Mouse (Mus musculus) thymus, adult 2 months (tissue): ENCODE data around the gene Tbx3. TPM values are rescaled to one million over a fixed set of nuclear protein-coding genes. Genes with fewer than 3 reads are reported as not detected.

Experiments
- DNase-seq: peaks from one replicate; pipeline ENCODE4 v3.0.0; 2021
- H3K27ac ChIP-seq: fragments of 200-500 bp; 2 replicates; pipeline ENCODE4 v1.5.1; 2012; ENCODE audit warnings: low read length, control low read depth; ENCODE audit not compliant: control insufficient read depth, insufficient read depth
- H3K27me3 ChIP-seq: fragments of 200-500 bp; 2 replicates; pipeline ENCODE4 v1.6.1; 2012; ENCODE audit warnings: mild to moderate bottlenecking, low read length, moderate library complexity, mixed read lengths; ENCODE audit not compliant: control insufficient read depth, insufficient read depth
- H3K36me3 ChIP-seq: fragments of 200-500 bp; 2 replicates; pipeline ENCODE4 v1.6.1; 2012; ENCODE audit warnings: mild to moderate bottlenecking, low read length, moderate library complexity; ENCODE audit not compliant: control insufficient read depth, insufficient read depth
- H3K4me1 ChIP-seq: fragments of 200-500 bp; replicated peaks from 2 replicates; pipeline ENCODE4 v1.6.1; 2012; ENCODE audit warnings: low read length; ENCODE audit not compliant: control insufficient read depth, insufficient read depth
- H3K4me3 ChIP-seq: fragments of 200-500 bp; 2 replicates; pipeline ENCODE4 v1.5.1; 2012; ENCODE audit warnings: mild to moderate bottlenecking, low read length, control low read depth, moderate library complexity; ENCODE audit not compliant: control insufficient read depth, insufficient read depth
- CTCF ChIP-seq: fragments of 200-500 bp; IDR thresholded peaks from 2 replicates; pipeline ENCODE4 v1.5.1; 2012; ENCODE audit warnings: mild to moderate bottlenecking, control low read depth, low read length, moderate library complexity, borderline replicate concordance; ENCODE audit not compliant: control insufficient read depth, poor library complexity, insufficient read depth; ENCODE audit errors: extremely low read depth
- POLR2A ChIP-seq: fragments of 200-500 bp; IDR thresholded peaks from 2 replicates; pipeline ENCODE4 v1.6.1; 2012; ENCODE audit warnings: mild to moderate bottlenecking, low read length, control low read depth, moderate library complexity; ENCODE audit not compliant: control insufficient read depth, poor library complexity, insufficient read depth; ENCODE audit errors: extremely low read depth
- WGBS: fragments of 180-500 bp; shearing (Covaris S2); methylation state at CpG from one replicate; pipeline ENCODE4 v1.1.7; 2018; 5-methylcytosine and 5-hydroxymethylcytosine counted together
- polyA plus RNA-seq: library from polyadenylated mRNA; depleted of rRNA; stranded (reverse); fragments of >200 nt; gene quantifications from 2 replicates; pipeline ENCODE4 v1.2.3, GENCODE M21; 2012

The Tbx3 gene
- polyA plus RNA-seq, 1 experiment, result 2.1 TPM

GRCm38 (mm10) chr5:119663747-119664146 lies 6.7 kb upstream of the Tbx3 start:
- no peak for DNase-seq
- Histone ChIP-seq H3K27ac (no peak overlapping the region), H3K27me3 (peaks cover 15% of the 10 kb centered on the region), H3K4me1 (no peaks in the 10 kb centered on the region), H3K36me3 (no peaks in the 10 kb centered on the region), H3K4me3 (no peak overlapping the region)
- WGBS, result 27% methylated on average over 5 of the region's 5 CpGs
- TF ChIP-seq POLR2A (no peak), CTCF (no peak)

GRCm38 (mm10) chr5:119665739-119666138 lies 4.7 kb upstream of the Tbx3 start:
- no peaks in the 10 kb centered on the region for H3K4me1 ChIP-seq
- no peak for TF ChIP-seq POLR2A
- TF ChIP-seq CTCF, result no peak
- DNase-seq, result no peak
- peaks cover 11% of the 10 kb centered on the region for H3K27me3 ChIP-seq
- H3K27ac ChIP-seq, result no peak overlapping the region
- H3K4me3 ChIP-seq, result no peak overlapping the region
- WGBS, result 17% methylated on average over 6 of the region's 6 CpGs
- H3K36me3 ChIP-seq, result no peaks in the 10 kb centered on the region

- no peak overlapping the region for H3K27ac ChIP-seq
- WGBS, result 21% methylated on average over 13 of the region's 13 CpGs
- no peak for TF ChIP-seq POLR2A
- no peak for TF ChIP-seq CTCF
- H3K4me3 ChIP-seq, result no peak overlapping the region
- peaks cover 16% of the 10 kb centered on the region for H3K27me3 ChIP-seq
- no peaks in the 10 kb centered on the region for H3K4me1 ChIP-seq
- DNase-seq, result no peak
- no peaks in the 10 kb centered on the region for H3K36me3 ChIP-seq
Observed at GRCm38 (mm10) chr5:119667356-119667940, 3.0 kb upstream of the Tbx3 start.

GRCm38 (mm10) chr5:119668191-119668912 lies 2.1 kb upstream of the Tbx3 start:
- no peaks in the 10 kb centered on the region for H3K4me1 ChIP-seq
- DNase-seq, result no peak
- H3K27ac ChIP-seq, result no peak overlapping the region
- peaks cover 15% of the 10 kb centered on the region for H3K27me3 ChIP-seq
- TF ChIP-seq CTCF (no peak), POLR2A (no peak)
- no peaks in the 10 kb centered on the region for H3K36me3 ChIP-seq
- no peak overlapping the region for H3K4me3 ChIP-seq
- 11% methylated on average over 34 of the region's 34 CpGs for WGBS

GRCm38 (mm10) chr5:119668913-119669411 lies 1.5 kb upstream of the Tbx3 start:
- 18% methylated on average over 16 of the region's 18 CpGs for WGBS
- Histone ChIP-seq H3K4me1 (no peaks in the 10 kb centered on the region), H3K27me3 (peaks cover 18% of the 10 kb centered on the region), H3K27ac (no peak overlapping the region), H3K36me3 (no peaks in the 10 kb centered on the region), H3K4me3 (no peak overlapping the region)
- TF ChIP-seq CTCF (no peak), POLR2A (no peak)
- no peak for DNase-seq

- TF ChIP-seq POLR2A, result no peak
- TF ChIP-seq CTCF, result no peak
- 5% methylated on average over 61 of the region's 61 CpGs for WGBS
- Histone ChIP-seq H3K36me3 (no peaks in the 10 kb centered on the region), H3K27me3 (peaks cover 19% of the 10 kb centered on the region), H3K4me1 (no peaks in the 10 kb centered on the region), H3K4me3 (no peak overlapping the region), H3K27ac (no peak overlapping the region)
- no peak for DNase-seq
Observed at GRCm38 (mm10) chr5:119669741-119670565, 516 bp upstream of the Tbx3 start.
